Mouse (Mus musculus): ENCODE measurements around the gene Rab26. TPM values are rescaled to one million over a fixed set of nuclear protein-coding genes. Genes with fewer than 3 reads are reported as not detected.

Gene Rab26
- polyA plus RNA-seq, 2 experiments, result 3.0 to 4.1 TPM

DNA sequence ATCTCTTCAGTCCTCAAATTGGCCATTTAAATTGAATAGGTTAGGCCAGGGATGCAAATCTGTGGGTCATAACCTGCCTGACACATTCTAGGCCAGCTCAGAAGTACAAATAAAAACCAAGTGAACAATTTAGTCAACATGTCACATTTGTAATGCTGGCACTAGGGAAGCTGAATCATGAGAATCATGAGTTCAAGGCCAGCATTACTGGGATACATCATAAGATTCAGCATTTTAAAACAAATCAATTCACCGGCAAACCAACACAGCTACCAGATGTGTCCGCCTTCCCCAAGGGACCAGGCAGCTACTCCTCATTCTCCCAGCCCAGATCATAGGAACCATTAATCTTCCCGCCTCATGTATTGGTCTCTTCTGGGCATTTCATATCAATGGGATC lies 50.5 kb downstream of the Rab26 start:
- Histone ChIP-seq H3K4me3 (replicated peaks; ENCODE audit: low read length) (no peak overlapping the region), H3K4me1 (ENCODE audit: control insufficient read depth, insufficient read depth, low read length) (no peaks in the 10 kb centered on the region), H3K36me3 (ENCODE audit: control insufficient read depth, insufficient read depth, low read length) (no peaks in the 10 kb centered on the region), H3K9me3 (ENCODE audit: control insufficient read depth, low read length) (no peaks in the 10 kb centered on the region), H3K27ac (replicated peaks; ENCODE audit: low read depth, low read length) (no peak overlapping the region), H3K4me2 (replicated peaks; ENCODE audit: low read depth, low read length, severe bottlenecking) (no peak overlapping the region), H3K27me3 (ENCODE audit: control insufficient read depth, insufficient read depth, low read length) (no peaks in the 10 kb centered on the region), H3K9ac (ENCODE audit: low read depth, low read length, severe bottlenecking) (no peak overlapping the region)
- ATAC-seq (ENCODE audit: low FRiP score, low read depth) (no peak), DNase-seq (ENCODE audit: low spot score) (no peak)
- TF ChIP-seq POLR2A (IDR thresholded peaks at IDR 0.05; ENCODE audit: borderline replicate concordance, extremely low read depth, insufficient read depth, insufficient read length), result no peak
- 87% methylated on average over 3 of the region's 3 CpGs for WGBS

- no peak for TF ChIP-seq POLR2A (IDR thresholded peaks at IDR 0.05; ENCODE audit: borderline replicate concordance, extremely low read depth, insufficient read depth, insufficient read length)
- ATAC-seq (ENCODE audit: low FRiP score, low read depth) (no peak), DNase-seq (ENCODE audit: low spot score) (no peak)
- H3K4me2 ChIP-seq (replicated peaks; ENCODE audit: low read depth, low read length, severe bottlenecking), result no peak overlapping the region
- no peaks in the 10 kb centered on the region for H3K27me3 ChIP-seq (ENCODE audit: control insufficient read depth, insufficient read depth, low read length)
- no peak overlapping the region for H3K27ac ChIP-seq (replicated peaks; ENCODE audit: low read depth, low read length)
- peaks cover 10% of the 10 kb centered on the region for H3K36me3 ChIP-seq (ENCODE audit: control insufficient read depth, insufficient read depth, low read length)
- H3K4me1 ChIP-seq (ENCODE audit: control insufficient read depth, insufficient read depth, low read length), result peaks cover 7% of the 10 kb centered on the region
- no peak overlapping the region for H3K9ac ChIP-seq (ENCODE audit: low read depth, low read length, severe bottlenecking)
- H3K4me3 ChIP-seq (replicated peaks; ENCODE audit: low read length), result no peak overlapping the region
- no peaks in the 10 kb centered on the region for H3K9me3 ChIP-seq (ENCODE audit: control insufficient read depth, low read length)
- WGBS, result 93% methylated on average over 20 of the region's 20 CpGs
These were observed 52.8 kb downstream of the Rab26 start for GRCm38 (mm10) chr17:24481027-24481815.

- Histone ChIP-seq H3K27ac (replicated peaks; ENCODE audit: low read depth, low read length) (no peak overlapping the region), H3K4me1 (ENCODE audit: control insufficient read depth, insufficient read depth, low read length) (peaks cover 7% of the 10 kb centered on the region), H3K27me3 (ENCODE audit: control insufficient read depth, insufficient read depth, low read length) (no peaks in the 10 kb centered on the region), H3K4me3 (replicated peaks; ENCODE audit: low read length) (no peak overlapping the region), H3K9me3 (ENCODE audit: control insufficient read depth, low read length) (no peaks in the 10 kb centered on the region), H3K9ac (ENCODE audit: low read depth, low read length, severe bottlenecking) (no peak overlapping the region), H3K4me2 (replicated peaks; ENCODE audit: low read depth, low read length, severe bottlenecking) (no peak overlapping the region), H3K36me3 (ENCODE audit: control insufficient read depth, insufficient read depth, low read length) (peaks cover 19% of the 10 kb centered on the region)
- DNase-seq (ENCODE audit: low spot score) (no peak), ATAC-seq (ENCODE audit: low FRiP score, low read depth) (no peak)
- no peak for TF ChIP-seq POLR2A (IDR thresholded peaks at IDR 0.05; ENCODE audit: borderline replicate concordance, extremely low read depth, insufficient read depth, insufficient read length)
- 57% methylated on average over 3 of the region's 3 CpGs for WGBS
These were observed 53.7 kb downstream of the Rab26 start for GRCm38 (mm10) chr17:24480201-24480826.

GRCm38 (mm10) chr17:24479431-24479830 lies 54.6 kb downstream of the Rab26 start:
- ATAC-seq (ENCODE audit: low FRiP score, low read depth) (no peak), DNase-seq (ENCODE audit: low spot score) (no peak)
- Histone ChIP-seq H3K4me2 (replicated peaks; ENCODE audit: low read depth, low read length, severe bottlenecking) (peak overlapping the region; percentile 39), H3K4me1 (ENCODE audit: control insufficient read depth, insufficient read depth, low read length) (peaks cover 7% of the 10 kb centered on the region), H3K9me3 (ENCODE audit: control insufficient read depth, low read length) (no peaks in the 10 kb centered on the region), H3K4me3 (replicated peaks; ENCODE audit: low read length) (peak overlapping the region; percentile 66), H3K9ac (ENCODE audit: low read depth, low read length, severe bottlenecking) (peak overlapping the region; percentile 73; the same call in 1 of the 2 replicates), H3K27ac (replicated peaks; ENCODE audit: low read depth, low read length) (no peak overlapping the region; the same call in 1 of the 2 replicates), H3K36me3 (ENCODE audit: control insufficient read depth, insufficient read depth, low read length) (peaks cover 28% of the 10 kb centered on the region), H3K27me3 (ENCODE audit: control insufficient read depth, insufficient read depth, low read length) (no peaks in the 10 kb centered on the region)
- WGBS, result 20% methylated on average over 1 of the region's 1 CpGs
- no peak for TF ChIP-seq POLR2A (IDR thresholded peaks at IDR 0.05; ENCODE audit: borderline replicate concordance, extremely low read depth, insufficient read depth, insufficient read length)

DNA sequence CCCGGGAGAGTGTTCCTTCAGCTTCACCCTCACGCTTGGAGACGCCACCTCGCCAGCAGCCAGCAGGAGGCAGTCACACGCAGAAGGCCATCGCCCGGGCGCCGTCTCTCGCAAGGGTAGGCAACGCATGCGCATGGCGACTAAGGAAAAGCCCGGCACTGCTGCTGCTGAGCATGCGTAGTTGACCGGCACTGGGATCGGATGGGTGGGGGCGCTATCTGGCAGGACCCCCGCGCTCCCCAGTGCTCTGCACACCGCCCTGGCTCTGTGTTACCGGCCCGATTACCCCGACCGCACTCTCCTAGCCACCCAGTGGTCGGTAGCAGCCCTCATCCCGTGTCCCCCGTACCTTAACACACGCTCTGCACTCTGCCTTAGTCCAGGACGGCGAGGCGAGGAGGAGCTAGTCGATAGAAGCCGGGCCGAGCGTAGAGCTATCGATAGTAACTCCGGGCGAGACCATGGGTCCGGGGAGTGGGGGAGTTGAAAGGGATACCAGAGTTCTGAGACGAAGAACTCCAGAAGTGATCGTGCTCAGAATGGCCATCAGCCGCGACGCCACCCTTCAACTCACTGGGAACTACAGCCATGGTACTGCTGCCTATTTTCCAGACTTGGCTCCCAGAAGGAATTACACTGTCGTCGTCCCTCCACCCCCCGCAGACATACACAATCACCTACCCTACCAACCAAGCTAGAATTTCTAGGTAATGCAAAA lies 55.2 kb downstream of the Rab26 start, which contains the start of gene Mlst8:
Gene Mlst8 (minus strand): TSS at position 416 of the 718 bp plus-strand sequence.
- no peak for TF ChIP-seq POLR2A (IDR thresholded peaks at IDR 0.05; ENCODE audit: borderline replicate concordance, extremely low read depth, insufficient read depth, insufficient read length)
- WGBS, result under 1% methylated on average over 48 of the region's 48 CpGs
- peak; percentile 95 for ATAC-seq (ENCODE audit: low FRiP score, low read depth)
- Histone ChIP-seq H3K9me3 (ENCODE audit: control insufficient read depth, low read length) (no peaks in the 10 kb centered on the region), H3K27ac (replicated peaks; ENCODE audit: low read depth, low read length) (peak within 1 kb of the TSS; percentile 95), H3K36me3 (ENCODE audit: control insufficient read depth, insufficient read depth, low read length) (peaks cover 32% of the 10 kb centered on the region), H3K4me1 (ENCODE audit: control insufficient read depth, insufficient read depth, low read length) (peaks cover 7% of the 10 kb centered on the region), H3K4me3 (replicated peaks; ENCODE audit: low read length) (peak within 1 kb of the TSS; percentile 66), H3K27me3 (ENCODE audit: control insufficient read depth, insufficient read depth, low read length) (no peaks in the 10 kb centered on the region), H3K4me2 (replicated peaks; ENCODE audit: low read depth, low read length, severe bottlenecking) (peak within 1 kb of the TSS; percentile 74), H3K9ac (ENCODE audit: low read depth, low read length, severe bottlenecking) (peak within 1 kb of the TSS; percentile 73)
- peak; percentile 96 for DNase-seq (ENCODE audit: low spot score)
